Mouse (Mus musculus): Measurements from ENCODE around the gene Sema4d. TPM values are rescaled to one million over a fixed set of nuclear protein-coding genes. Genes with fewer than 3 reads are reported as not detected.

The Sema4d gene
- polyA plus RNA-seq, 1 experiment from 2014 or later, result 5.9 TPM

DNA sequence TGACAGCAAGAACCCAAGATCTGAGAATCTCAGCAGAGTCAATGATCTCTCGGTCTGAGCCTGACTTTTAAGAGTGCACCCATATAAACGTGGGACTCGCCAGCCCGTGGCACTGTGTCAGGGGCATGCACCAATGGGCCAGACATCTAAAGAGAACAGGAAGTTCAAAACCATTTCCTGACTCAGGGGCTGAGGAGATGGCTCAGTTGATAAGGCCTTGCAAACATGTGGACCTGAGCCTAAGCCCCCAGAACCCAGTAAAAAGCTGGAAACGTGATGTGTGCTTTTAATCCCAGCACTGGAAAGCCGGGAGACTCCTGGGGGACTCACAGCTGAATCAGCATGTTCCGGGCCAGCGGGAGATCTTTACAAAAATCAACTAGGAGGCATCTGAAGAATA is 26.0 kb downstream of the Sema4d start:
- Histone ChIP-seq H3K4me1 (peaks cover 12% of the 10 kb centered on the region; the same call in 1 of the 2 replicates), H3K4me3 (no peak overlapping the region), H3K27ac (no peak overlapping the region), H3K27me3 (ENCODE audit: low read depth, poor library complexity, severe bottlenecking) (no peaks in the 10 kb centered on the region), H3K9me3 (replicated peaks) (no peaks in the 10 kb centered on the region), H3K36me3 (no peaks in the 10 kb centered on the region)
- DNase-seq (ENCODE audit: low spot score), result no peak
- WGBS, result 80% methylated on average over 8 of the region's 8 CpGs

GRCm38 (mm10) chr13:51766756-51767155 is 26.8 kb downstream of the Sema4d start:
- whole genome bisulfite sequencing, result 87% methylated on average over 4 of the region's 4 CpGs
- Histone ChIP-seq H3K27me3 (ENCODE audit: low read depth, poor library complexity, severe bottlenecking) (no peaks in the 10 kb centered on the region), H3K36me3 (no peaks in the 10 kb centered on the region), H3K27ac (no peak overlapping the region), H3K9me3 (replicated peaks) (no peaks in the 10 kb centered on the region), H3K4me1 (peaks cover 12% of the 10 kb centered on the region; the same call in 1 of the 2 replicates), H3K4me3 (no peak overlapping the region)
- DNase-seq (ENCODE audit: low spot score), result no peak

- Histone ChIP-seq H3K4me3 (no peak overlapping the region), H3K4me1 (peaks cover 16% of the 10 kb centered on the region; the same call in 1 of the 2 replicates), H3K27me3 (ENCODE audit: low read depth, poor library complexity, severe bottlenecking) (no peaks in the 10 kb centered on the region), H3K36me3 (no peaks in the 10 kb centered on the region), H3K27ac (no peak overlapping the region), H3K9me3 (replicated peaks) (no peaks in the 10 kb centered on the region)
- WGBS, result 79% methylated on average over 5 of the region's 5 CpGs
- DNase-seq (ENCODE audit: low spot score), result no peak
Measured at GRCm38 (mm10) chr13:51765369-51765768, 28.2 kb downstream of the Sema4d start.

DNA sequence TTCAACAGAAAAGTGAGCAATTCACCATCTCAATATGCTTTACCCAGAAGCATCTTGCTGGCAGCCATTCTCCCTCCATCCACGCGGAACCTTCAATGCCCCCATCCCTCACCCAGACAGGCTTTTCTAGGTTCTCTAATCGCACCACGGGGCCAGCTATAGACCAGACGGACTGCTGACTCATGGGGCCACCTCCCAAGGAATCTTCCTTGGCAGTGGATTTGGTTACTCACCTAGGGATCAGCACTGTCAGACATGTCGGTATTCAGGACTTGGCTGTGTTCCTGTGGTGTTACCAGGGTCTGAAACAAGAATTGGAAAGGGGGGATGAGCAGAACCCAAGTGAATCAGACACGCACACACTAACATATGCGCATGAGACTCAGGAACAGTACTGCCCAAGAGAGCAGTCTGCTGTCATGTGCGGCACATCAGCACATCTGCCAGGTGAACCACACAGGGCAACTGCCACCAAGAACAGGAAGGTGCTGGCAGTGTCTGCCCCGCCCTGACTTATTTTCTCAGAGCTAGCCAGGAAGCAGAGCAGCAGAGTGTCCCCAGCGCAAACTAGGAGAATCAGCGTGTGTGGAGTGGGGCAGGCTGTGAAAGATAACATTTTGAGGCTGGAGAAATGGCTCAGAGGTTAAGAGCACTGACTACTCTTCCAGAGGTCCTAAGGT is 30.4 kb downstream of the Sema4d start:
- Histone ChIP-seq H3K4me3 (no peak overlapping the region), H3K36me3 (no peaks in the 10 kb centered on the region), H3K27me3 (ENCODE audit: low read depth, poor library complexity, severe bottlenecking) (no peaks in the 10 kb centered on the region), H3K27ac (no peak overlapping the region), H3K4me1 (peaks cover 21% of the 10 kb centered on the region), H3K9me3 (replicated peaks) (no peaks in the 10 kb centered on the region)
- no peak for DNase-seq (ENCODE audit: low spot score)
- WGBS, result 91% methylated on average over 12 of the region's 12 CpGs

DNA sequence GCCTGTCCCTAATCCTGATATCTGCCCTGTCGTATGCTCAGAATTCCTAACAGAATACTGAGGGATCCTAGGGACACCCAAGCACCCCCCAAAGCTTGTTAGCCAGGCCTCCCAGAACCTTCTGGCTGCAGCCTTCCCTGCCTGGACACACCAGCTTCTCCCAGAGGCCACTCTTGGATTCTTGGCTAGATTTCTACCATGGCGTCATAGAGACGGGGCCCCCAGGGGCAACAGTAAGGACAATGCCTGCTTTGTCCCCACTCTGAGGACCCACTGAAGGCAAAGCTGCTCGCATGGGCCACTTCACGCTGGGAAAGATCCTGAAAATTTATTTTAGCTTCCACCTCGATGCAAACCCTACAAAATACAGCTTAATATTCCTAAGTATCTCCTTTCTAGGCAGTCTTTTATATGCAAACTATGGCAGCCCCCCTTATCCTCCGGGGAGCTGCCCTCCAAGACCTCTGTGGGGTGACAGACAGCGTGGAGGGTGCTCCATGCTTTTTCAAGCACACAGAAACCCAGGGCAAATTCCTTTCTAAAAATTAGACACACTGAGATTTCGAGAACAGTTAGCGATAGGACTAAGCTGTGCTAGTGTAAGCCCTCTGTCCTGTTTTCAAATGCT is 32.2 kb downstream of the Sema4d start:
- no peak for DNase-seq (ENCODE audit: low spot score)
- Histone ChIP-seq H3K27me3 (ENCODE audit: low read depth, poor library complexity, severe bottlenecking) (no peaks in the 10 kb centered on the region), H3K4me3 (no peak overlapping the region), H3K4me1 (peaks cover 31% of the 10 kb centered on the region), H3K27ac (peak overlapping the region; percentile 39; the same call in 1 of the 2 replicates), H3K9me3 (replicated peaks) (no peaks in the 10 kb centered on the region), H3K36me3 (no peaks in the 10 kb centered on the region)
- 89% methylated on average over 10 of the region's 10 CpGs for WGBS

- H3K9me3 ChIP-seq (replicated peaks), result no peaks in the 10 kb centered on the region
- no peak for DNase-seq (ENCODE audit: low spot score)
- WGBS, result 93% methylated on average over 6 of the region's 6 CpGs
- no peaks in the 10 kb centered on the region for H3K27me3 ChIP-seq (ENCODE audit: low read depth, poor library complexity, severe bottlenecking)
- no peak overlapping the region for H3K4me3 ChIP-seq
- no peaks in the 10 kb centered on the region for H3K36me3 ChIP-seq
- peaks cover 45% of the 10 kb centered on the region for H3K4me1 ChIP-seq
- H3K27ac ChIP-seq, result no peak overlapping the region
Measured at GRCm38 (mm10) chr13:51759256-51759987, 34.1 kb downstream of the Sema4d start.

GRCm38 (mm10) chr13:51758428-51758827 is 35.1 kb downstream of the Sema4d start:
- Histone ChIP-seq H3K36me3 (no peaks in the 10 kb centered on the region), H3K9me3 (replicated peaks) (no peaks in the 10 kb centered on the region), H3K4me3 (no peak overlapping the region), H3K27ac (no peak overlapping the region), H3K4me1 (peaks cover 55% of the 10 kb centered on the region), H3K27me3 (ENCODE audit: low read depth, poor library complexity, severe bottlenecking) (no peaks in the 10 kb centered on the region)
- WGBS, result 88% methylated on average over 9 of the region's 9 CpGs
- no peak for DNase-seq (ENCODE audit: low spot score)

DNA sequence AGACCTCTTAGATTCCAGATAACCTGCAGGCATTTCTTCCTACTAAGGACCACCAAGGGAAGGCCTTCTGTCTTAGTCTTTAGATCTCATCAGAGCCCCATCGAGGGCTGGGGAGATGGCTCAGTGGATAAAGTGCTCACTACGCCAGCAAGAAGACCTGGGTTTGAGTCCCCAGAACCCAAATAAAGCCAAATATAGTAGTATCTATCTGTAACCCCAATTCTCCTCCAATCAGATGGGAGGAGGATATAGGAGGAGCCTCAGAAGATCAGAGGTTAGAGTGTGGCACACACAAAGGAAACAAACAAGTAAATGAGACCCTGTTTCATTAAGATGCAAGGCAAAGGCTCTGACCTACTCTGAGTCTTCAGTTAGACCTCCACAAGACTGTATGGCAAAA is 36.4 kb downstream of the Sema4d start:
- Histone ChIP-seq H3K4me1 (peaks cover 68% of the 10 kb centered on the region), H3K36me3 (no peaks in the 10 kb centered on the region), H3K27ac (no peak overlapping the region), H3K27me3 (ENCODE audit: low read depth, poor library complexity, severe bottlenecking) (no peaks in the 10 kb centered on the region), H3K9me3 (replicated peaks) (no peaks in the 10 kb centered on the region), H3K4me3 (no peak overlapping the region)
- 49% methylated on average over 2 of the region's 2 CpGs for WGBS
- DNase-seq (ENCODE audit: low spot score), result no peak

DNA sequence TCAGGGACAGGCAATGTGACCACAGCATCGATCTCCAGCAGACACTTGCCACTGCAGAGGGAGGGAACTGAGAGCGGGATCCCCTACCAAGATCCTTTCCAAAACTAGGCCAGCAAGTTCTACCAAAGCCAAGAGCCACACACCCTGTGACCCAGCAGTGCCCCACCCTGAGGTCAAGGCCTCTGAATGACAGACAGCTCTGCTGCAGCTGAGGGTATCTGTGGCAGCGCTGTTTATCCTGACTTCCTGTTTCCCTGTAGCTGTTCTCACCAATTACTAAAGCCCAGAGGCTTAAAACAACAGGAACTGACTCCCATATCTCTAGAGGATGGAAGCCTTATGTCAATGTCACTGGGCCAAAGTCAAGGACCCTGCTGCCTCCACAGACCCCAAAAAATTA is 37.0 kb downstream of the Sema4d start:
- Histone ChIP-seq H3K4me1 (peaks cover 68% of the 10 kb centered on the region), H3K36me3 (no peaks in the 10 kb centered on the region), H3K9me3 (replicated peaks) (no peaks in the 10 kb centered on the region), H3K27ac (0 out of 2 replicates have a peak overlapping the region, but pooled peaks have one; percentile 12), H3K27me3 (ENCODE audit: low read depth, poor library complexity, severe bottlenecking) (no peaks in the 10 kb centered on the region), H3K4me3 (no peak overlapping the region)
- 36% methylated on average over 3 of the region's 3 CpGs for WGBS
- no peak for DNase-seq (ENCODE audit: low spot score)

GRCm38 (mm10) chr13:51756019-51756418 is 37.5 kb downstream of the Sema4d start:
- 0 out of 2 replicates have a peak overlapping the region, but pooled peaks have one; percentile 12 for H3K27ac ChIP-seq
- H3K9me3 ChIP-seq (replicated peaks), result no peaks in the 10 kb centered on the region
- H3K27me3 ChIP-seq (ENCODE audit: low read depth, poor library complexity, severe bottlenecking), result no peaks in the 10 kb centered on the region
- peaks cover 66% of the 10 kb centered on the region for H3K4me1 ChIP-seq
- H3K36me3 ChIP-seq, result no peaks in the 10 kb centered on the region
- DNase-seq (ENCODE audit: low spot score), result no peak
- H3K4me3 ChIP-seq, result no peak overlapping the region
- 76% methylated on average over 9 of the region's 9 CpGs for WGBS

GRCm38 (mm10) chr13:51755584-51755983 is 38.0 kb downstream of the Sema4d start:
- 92% methylated on average over 7 of the region's 7 CpGs for WGBS
- H3K27ac ChIP-seq, result no peak overlapping the region

DNA sequence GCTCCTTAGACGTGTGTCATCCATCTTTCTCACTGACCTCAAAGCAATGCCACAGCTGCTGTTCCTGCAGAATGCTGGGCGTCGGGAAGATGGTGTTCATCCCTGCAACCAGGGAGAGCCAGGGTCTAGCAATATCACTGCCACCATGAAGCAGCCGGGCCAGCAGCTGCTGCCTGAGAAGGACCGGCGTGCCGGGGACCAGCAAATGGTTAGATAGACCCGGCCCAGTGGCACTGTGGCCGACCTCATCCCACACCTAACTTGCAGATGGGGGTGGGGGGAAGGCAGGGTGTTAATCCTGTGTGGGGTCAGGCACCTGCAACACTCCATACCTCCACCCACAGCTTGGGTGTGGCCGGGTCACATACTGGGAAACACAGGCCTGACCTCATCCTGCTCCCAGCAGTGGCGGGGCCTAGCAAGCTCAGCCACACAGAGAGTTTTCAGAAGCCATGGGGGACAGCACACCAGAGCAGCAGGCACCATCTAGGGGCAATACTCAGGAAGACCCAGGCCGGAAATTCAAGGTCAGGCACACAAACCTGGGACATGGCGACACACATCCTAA is 38.9 kb downstream of the Sema4d start:
- H3K4me1 ChIP-seq, result peaks cover 69% of the 10 kb centered on the region
- H3K27me3 ChIP-seq (ENCODE audit: low read depth, poor library complexity, severe bottlenecking), result no peaks in the 10 kb centered on the region
- DNase-seq (ENCODE audit: low spot score), result no peak

More at GRCm38 (mm10) chr13:51755584-51755983, 38.0 kb downstream of the Sema4d start:
- Histone ChIP-seq H3K4me1 (peaks cover 66% of the 10 kb centered on the region), H3K9me3 (replicated peaks) (no peaks in the 10 kb centered on the region), H3K27me3 (ENCODE audit: low read depth, poor library complexity, severe bottlenecking) (no peaks in the 10 kb centered on the region), H3K4me3 (no peak overlapping the region), H3K36me3 (no peaks in the 10 kb centered on the region)
- no peak for DNase-seq (ENCODE audit: low spot score)

More for the DNA sequence above, 38.9 kb downstream of the Sema4d start:
- H3K9me3 ChIP-seq (replicated peaks), result no peaks in the 10 kb centered on the region
- no peaks in the 10 kb centered on the region for H3K36me3 ChIP-seq
- WGBS, result 56% methylated on average over 13 of the region's 13 CpGs
- H3K4me3 ChIP-seq, result no peak overlapping the region
- peak overlapping the region; percentile 26; the same call in 1 of the 2 replicates for H3K27ac ChIP-seq
